Mouse (Mus musculus) lung, embryonic 14.5 days (tissue): Measurements from ENCODE around the gene Plin3. TPM values are rescaled to one million over a fixed set of nuclear protein-coding genes. Genes with fewer than 3 reads are reported as not detected.
A peak's percentile ranks its signal among the peaks of the same experiment; 100 is the strongest.

Source experiments
- ATAC-seq: fragments of 200-750 bp; cut with Nextera tagmentation; 2 replicates; pipeline ENCODE4 v1.8.0; 2017; ENCODE audit warnings: mild to moderate bottlenecking, moderate TSS enrichment, moderate library complexity; ENCODE audit not compliant: insufficient read depth
- DNase-seq: peaks from one replicate; pipeline ENCODE4 v3.0.0-alpha.2; 2015
- H3K27ac ChIP-seq: fragments of 300-500 bp; sonication (generic); 2 replicates; pipeline ENCODE4 v1.5.1; 2014; ENCODE audit warnings: low read depth, mild to moderate bottlenecking, moderate library complexity
- H3K27me3 ChIP-seq: fragments of 300-500 bp; sonication (generic); 2 replicates; pipeline ENCODE4 v1.6.1; 2014; ENCODE audit warnings: low read length, control low read depth; ENCODE audit not compliant: insufficient read depth
- H3K36me3 ChIP-seq: fragments of 300-500 bp; sonication (generic); 2 replicates; pipeline ENCODE4 v1.6.1; 2014; ENCODE audit warnings: control low read depth; ENCODE audit not compliant: insufficient read depth
- H3K4me1 ChIP-seq: fragments of 300-500 bp; sonication (generic); 2 replicates; pipeline ENCODE4 v1.6.1; 2014; ENCODE audit warnings: antibody characterized with exemption, control low read depth; ENCODE audit not compliant: insufficient read depth
- H3K4me2 ChIP-seq: fragments of 300-500 bp; sonication (generic); 2 replicates; pipeline ENCODE4 v1.6.1; 2014; ENCODE audit warnings: mild to moderate bottlenecking
- H3K4me3 ChIP-seq: fragments of 300-500 bp; sonication (generic); 2 replicates; pipeline ENCODE4 v1.5.1; 2014; ENCODE audit warnings: low read depth, low read length
- H3K9ac ChIP-seq: fragments of 300-500 bp; sonication (generic); 2 replicates; pipeline ENCODE4 v1.6.1; 2014
- H3K9me3 ChIP-seq: fragments of 300-500 bp; sonication (generic); 2 replicates; pipeline ENCODE4 v1.6.1; 2016; ENCODE audit warnings: low read depth, low read length, control low read depth
- CTCF ChIP-seq: IDR thresholded peaks from 2 replicates; pipeline ENCODE4 v1.5.1; 2016; ENCODE audit warnings: antibody characterized with exemption, low read depth
- WGBS: fragments of 180-500 bp; shearing (Covaris S2); extraction: QIAGEN DNeasy Blood & Tissue Kit; methylation state at CpG from one replicate; pipeline ENCODE4 v1.1.7; 2014; 5-methylcytosine and 5-hydroxymethylcytosine counted together
- polyA plus RNA-seq: library from polyadenylated mRNA; unstranded; fragments of >200 nt; fragmentation: Nextera tagmentation; extraction: Ambion mirVana; gene quantifications from 2 replicates; pipeline ENCODE4 v1.2.1, GENCODE M21; 2014

Gene Plin3
- polyA plus RNA-seq, 1 experiment from 2014 or later, result 71.0 TPM

- no peak overlapping the region for H3K4me3 ChIP-seq
- peaks cover 9% of the 10 kb centered on the region; the same call in 1 of the 2 replicates for H3K4me1 ChIP-seq
- no peak overlapping the region for H3K27ac ChIP-seq
- TF ChIP-seq CTCF, result no peak
- H3K9me3 ChIP-seq, result no peaks in the 10 kb centered on the region
- ATAC-seq (no peak), DNase-seq (no peak)
- 92% methylated on average over 8 of the region's 8 CpGs for WGBS
- H3K36me3 ChIP-seq, result peaks cover 76% of the 10 kb centered on the region
- no peak overlapping the region for H3K9ac ChIP-seq
- H3K4me2 ChIP-seq, result no peak overlapping the region
- H3K27me3 ChIP-seq, result no peaks in the 10 kb centered on the region
Measured at GRCm38 (mm10) chr17:56283316-56283715, 9.4 kb downstream of the Plin3 start.

- Histone ChIP-seq H3K4me1 (peaks cover 7% of the 10 kb centered on the region), H3K4me2 (no peak overlapping the region), H3K9ac (no peak overlapping the region; the same call in 1 of the 2 replicates), H3K9me3 (no peaks in the 10 kb centered on the region), H3K4me3 (no peak overlapping the region), H3K27ac (no peak overlapping the region), H3K36me3 (peaks cover 77% of the 10 kb centered on the region), H3K27me3 (no peaks in the 10 kb centered on the region)
- no peak for ATAC-seq
- no peak for TF ChIP-seq CTCF
- DNase-seq, result no peak
- 84% methylated on average over 4 of the region's 4 CpGs for WGBS
Measured at GRCm38 (mm10) chr17:56282802-56283201, 9.9 kb downstream of the Plin3 start.

GRCm38 (mm10) chr17:56281193-56281592 is 11.5 kb downstream of the Plin3 start:
- Histone ChIP-seq H3K4me3 (no peak overlapping the region), H3K4me2 (no peak overlapping the region), H3K4me1 (peaks cover 8% of the 10 kb centered on the region), H3K27ac (no peak overlapping the region), H3K27me3 (no peaks in the 10 kb centered on the region), H3K9ac (no peak overlapping the region), H3K36me3 (peaks cover 69% of the 10 kb centered on the region), H3K9me3 (no peaks in the 10 kb centered on the region)
- no peak for TF ChIP-seq CTCF
- 87% methylated on average over 12 of the region's 12 CpGs for WGBS
- no peak for ATAC-seq
- no peak for DNase-seq

GRCm38 (mm10) chr17:56279481-56280155 is 13.1 kb downstream of the Plin3 start:
- TF ChIP-seq CTCF, result no peak
- no peak overlapping the region for H3K4me2 ChIP-seq
- peaks cover 8% of the 10 kb centered on the region for H3K4me1 ChIP-seq
- WGBS, result 91% methylated on average over 12 of the region's 12 CpGs
- no peak overlapping the region for H3K4me3 ChIP-seq
- H3K9ac ChIP-seq, result no peak overlapping the region
- ATAC-seq (no peak), DNase-seq (no peak)
- no peaks in the 10 kb centered on the region for H3K9me3 ChIP-seq
- no peaks in the 10 kb centered on the region for H3K27me3 ChIP-seq
- H3K27ac ChIP-seq, result no peak overlapping the region
- H3K36me3 ChIP-seq, result peaks cover 54% of the 10 kb centered on the region

GRCm38 (mm10) chr17:56278340-56278739 is 14.3 kb downstream of the Plin3 start:
- Histone ChIP-seq H3K27ac (no peak overlapping the region), H3K4me2 (no peak overlapping the region), H3K4me3 (no peak overlapping the region), H3K9ac (no peak overlapping the region), H3K4me1 (peaks cover 8% of the 10 kb centered on the region), H3K9me3 (no peaks in the 10 kb centered on the region), H3K27me3 (no peaks in the 10 kb centered on the region), H3K36me3 (peaks cover 53% of the 10 kb centered on the region)
- ATAC-seq (no peak), DNase-seq (no peak)
- TF ChIP-seq CTCF, result no peak
- WGBS, result 91% methylated on average over 5 of the region's 5 CpGs

- H3K4me3 ChIP-seq, result peak overlapping the region; percentile 49; the same call in 1 of the 2 replicates
Measured at GRCm38 (mm10) chr17:56277567-56277893, 15.1 kb downstream of the Plin3 start.

GRCm38 (mm10) chr17:56276643-56277566 is 15.8 kb downstream of the Plin3 start, which contains the start of gene Ticam1:
Gene Ticam1 (minus strand): TSS chr17:56276786.
- peak; percentile 42 for TF ChIP-seq CTCF
- ATAC-seq (peak; percentile 96), DNase-seq (peak; percentile 98)
- H3K4me2 ChIP-seq, result peak within 1 kb of the TSS; percentile 65
- no peaks in the 10 kb centered on the region for H3K9me3 ChIP-seq
- H3K4me3 ChIP-seq, result peak within 1 kb of the TSS; percentile 49
- peak within 1 kb of the TSS; percentile 67 for H3K9ac ChIP-seq
- H3K4me1 ChIP-seq, result peaks cover 8% of the 10 kb centered on the region
- H3K27me3 ChIP-seq, result no peaks in the 10 kb centered on the region
- peaks cover 51% of the 10 kb centered on the region for H3K36me3 ChIP-seq
- WGBS, result 4% methylated on average over 17 of the region's 21 CpGs
- peak within 1 kb of the TSS; percentile 93 for H3K27ac ChIP-seq

More at GRCm38 (mm10) chr17:56277567-56277893, 15.1 kb downstream of the Plin3 start:
- H3K36me3 ChIP-seq, result peaks cover 48% of the 10 kb centered on the region
- H3K4me1 ChIP-seq, result peaks cover 8% of the 10 kb centered on the region
- H3K27me3 ChIP-seq, result no peaks in the 10 kb centered on the region
- WGBS, result 13% methylated on average over 2 of the region's 2 CpGs
- ATAC-seq (no peak), DNase-seq (no peak)
- peak overlapping the region; percentile 27; the same call in 1 of the 2 replicates for H3K9ac ChIP-seq
- no peak for TF ChIP-seq CTCF
- peak overlapping the region; percentile 93 for H3K27ac ChIP-seq
- H3K9me3 ChIP-seq, result no peaks in the 10 kb centered on the region
- H3K4me2 ChIP-seq, result peak overlapping the region; percentile 65
